Mouse (Mus musculus): ENCODE results near the gene Auts2. TPM values are rescaled to one million over a fixed set of nuclear protein-coding genes. Genes with fewer than 3 reads are reported as not detected.

The Auts2 gene
- polyA plus RNA-seq, 1 experiment from 2014 or later: 29.4 TPM

DNA sequence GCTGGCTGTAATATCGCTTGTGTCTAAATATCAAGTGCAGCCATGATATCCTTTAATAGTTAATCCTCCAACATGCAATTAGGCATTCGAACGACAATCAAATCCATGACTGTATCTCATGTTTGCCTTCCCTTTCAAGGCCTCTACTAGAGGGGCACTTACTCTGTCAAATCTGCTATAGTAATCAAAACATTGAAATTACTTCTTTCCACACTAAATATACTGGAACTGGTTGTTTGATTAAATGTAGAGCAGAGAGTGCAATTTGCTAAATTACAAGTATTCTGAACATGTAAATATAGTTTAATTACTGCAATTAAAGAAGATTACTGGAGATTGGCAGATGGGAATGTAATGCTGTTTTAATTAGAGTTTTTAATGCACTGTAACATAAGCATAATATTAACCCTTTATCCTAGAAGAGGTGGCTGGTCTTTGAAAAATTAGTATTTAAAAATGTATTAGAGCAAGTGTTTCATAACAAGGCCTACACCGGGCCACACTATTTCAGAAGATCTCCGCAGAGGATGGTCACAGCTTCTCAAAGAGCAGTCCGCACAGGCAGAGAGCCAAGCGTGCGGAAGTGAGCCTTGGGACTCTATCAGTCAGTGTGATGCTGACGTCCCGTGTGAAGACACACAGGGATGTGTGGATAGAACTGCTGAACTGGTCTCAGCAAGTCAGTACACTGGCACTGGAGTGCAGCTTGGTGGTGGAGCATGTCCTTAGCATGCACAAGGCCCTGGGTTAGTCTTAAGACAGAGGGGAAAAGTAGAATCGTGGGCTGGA, 673.2 kb downstream of the Auts2 start:
- Histone ChIP-seq H3K4me1 (ENCODE audit: control insufficient read depth, insufficient read depth, low read length) (no peaks in the 10 kb centered on the region), H3K27me3 (replicated peaks; ENCODE audit: control insufficient read depth, insufficient read depth, low read length) (no peaks in the 10 kb centered on the region), H3K4me2 (ENCODE audit: low read depth, low read length) (no peak overlapping the region), H3K9me3 (ENCODE audit: control insufficient read depth, low read length) (no peaks in the 10 kb centered on the region), H3K9ac (ENCODE audit: low read depth, low read length) (no peak overlapping the region), H3K4me3 (ENCODE audit: low read depth, low read length) (no peak overlapping the region), H3K27ac (replicated peaks; ENCODE audit: low read depth, low read length) (no peak overlapping the region), H3K36me3 (ENCODE audit: control insufficient read depth, insufficient read depth, low read length) (no peaks in the 10 kb centered on the region)
- no peak for DNase-seq (ENCODE audit: low spot score)
- ATAC-seq (ENCODE audit: low read depth): no peak
- 80% methylated on average over 11 of the region's 11 CpGs for WGBS

DNA sequence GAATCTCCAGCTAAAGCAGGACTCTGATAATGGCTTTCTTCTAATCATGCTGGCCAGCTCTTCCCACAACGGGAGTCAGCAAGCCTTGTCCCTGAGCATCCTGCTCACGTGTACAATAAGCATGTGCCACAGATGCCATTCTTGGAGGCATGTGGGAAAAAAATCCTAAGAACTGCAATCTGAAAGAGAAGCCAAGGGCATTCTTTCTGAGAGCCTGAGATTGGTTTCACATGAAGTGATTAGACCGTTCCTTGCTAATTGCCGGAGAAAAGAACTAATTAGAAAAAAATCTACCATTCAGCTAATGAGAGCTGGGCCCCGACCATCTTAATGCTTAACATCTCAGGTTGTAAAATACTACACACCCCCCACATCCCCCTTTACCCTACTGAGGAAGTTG, 677.9 kb downstream of the Auts2 start:
- Histone ChIP-seq H3K4me2 (ENCODE audit: low read depth, low read length) (no peak overlapping the region), H3K27me3 (replicated peaks; ENCODE audit: control insufficient read depth, insufficient read depth, low read length) (no peaks in the 10 kb centered on the region), H3K9me3 (ENCODE audit: control insufficient read depth, low read length) (no peaks in the 10 kb centered on the region), H3K36me3 (ENCODE audit: control insufficient read depth, insufficient read depth, low read length) (no peaks in the 10 kb centered on the region), H3K4me1 (ENCODE audit: control insufficient read depth, insufficient read depth, low read length) (no peaks in the 10 kb centered on the region), H3K9ac (ENCODE audit: low read depth, low read length) (no peak overlapping the region), H3K27ac (replicated peaks; ENCODE audit: low read depth, low read length) (no peak overlapping the region), H3K4me3 (ENCODE audit: low read depth, low read length) (no peak overlapping the region)
- ATAC-seq (ENCODE audit: low read depth): no peak
- 56% methylated on average over 5 of the region's 5 CpGs for WGBS
- no peak for DNase-seq (ENCODE audit: low spot score)

DNA sequence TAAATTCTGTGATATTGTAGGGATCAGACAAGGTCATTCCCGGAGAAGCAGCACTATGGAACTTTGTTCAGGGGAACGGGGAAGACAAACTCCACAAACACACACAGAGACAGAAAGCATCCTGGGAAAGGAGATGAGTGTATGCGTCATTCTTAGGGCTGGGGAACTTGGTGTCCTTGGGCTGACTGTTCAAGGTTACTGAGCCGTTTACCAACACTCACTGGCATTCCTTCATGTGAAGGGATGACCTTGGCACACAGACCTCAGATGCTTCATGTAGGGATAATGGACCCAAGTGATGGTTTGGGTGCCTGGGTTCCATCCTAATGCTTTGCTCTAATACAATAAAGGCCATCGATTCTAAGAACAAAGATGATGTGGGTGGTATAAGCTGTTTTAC, 685.2 kb downstream of the Auts2 start:
- no peak overlapping the region for H3K9ac ChIP-seq (ENCODE audit: low read depth, low read length)
- peaks cover 7% of the 10 kb centered on the region for H3K4me1 ChIP-seq (ENCODE audit: control insufficient read depth, insufficient read depth, low read length)
- no peaks in the 10 kb centered on the region for H3K27me3 ChIP-seq (replicated peaks; ENCODE audit: control insufficient read depth, insufficient read depth, low read length)
- WGBS: 92% methylated on average over 5 of the region's 5 CpGs
- ATAC-seq (ENCODE audit: low read depth) (no peak), DNase-seq (ENCODE audit: low spot score) (no peak)
- no peak overlapping the region for H3K4me2 ChIP-seq (ENCODE audit: low read depth, low read length)
- H3K4me3 ChIP-seq (ENCODE audit: low read depth, low read length): no peak overlapping the region
- H3K27ac ChIP-seq (replicated peaks; ENCODE audit: low read depth, low read length): no peak overlapping the region
- no peaks in the 10 kb centered on the region for H3K9me3 ChIP-seq (ENCODE audit: control insufficient read depth, low read length)
- no peaks in the 10 kb centered on the region for H3K36me3 ChIP-seq (ENCODE audit: control insufficient read depth, insufficient read depth, low read length)

DNA sequence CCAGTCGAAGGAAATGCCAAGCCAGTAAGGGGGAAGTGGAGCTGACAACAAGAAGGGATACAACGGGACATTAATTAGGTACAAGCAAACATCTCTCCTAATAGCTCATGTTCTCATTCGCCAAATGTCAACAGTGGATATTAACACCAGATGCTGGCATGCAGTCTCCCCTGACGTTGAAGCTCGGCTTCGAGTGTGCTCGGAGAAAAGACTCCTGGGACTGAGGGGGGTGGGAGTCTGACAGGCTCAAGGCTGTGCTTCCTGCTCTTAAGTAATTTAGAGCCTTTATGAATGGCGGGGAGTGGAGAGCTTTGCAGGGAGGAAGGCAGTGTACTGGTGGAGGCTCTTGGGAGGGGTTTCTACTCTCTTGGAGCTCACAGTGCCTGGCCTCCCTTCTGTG, 687.8 kb downstream of the Auts2 start:
- DNase-seq (ENCODE audit: low spot score): peak; percentile 90
- H3K4me1 ChIP-seq (ENCODE audit: control insufficient read depth, insufficient read depth, low read length): peaks cover 31% of the 10 kb centered on the region
- no peaks in the 10 kb centered on the region for H3K9me3 ChIP-seq (ENCODE audit: control insufficient read depth, low read length)
- no peaks in the 10 kb centered on the region for H3K27me3 ChIP-seq (replicated peaks; ENCODE audit: control insufficient read depth, insufficient read depth, low read length)
- H3K4me3 ChIP-seq (ENCODE audit: low read depth, low read length): no peak overlapping the region
- H3K4me2 ChIP-seq (ENCODE audit: low read depth, low read length): peak overlapping the region; percentile 11; the same call in 1 of the 2 replicates
- H3K36me3 ChIP-seq (ENCODE audit: control insufficient read depth, insufficient read depth, low read length): no peaks in the 10 kb centered on the region
- WGBS: 10% methylated on average over 8 of the region's 8 CpGs
- no peak overlapping the region for H3K9ac ChIP-seq (ENCODE audit: low read depth, low read length)
- no peak overlapping the region for H3K27ac ChIP-seq (replicated peaks; ENCODE audit: low read depth, low read length)
- ATAC-seq (ENCODE audit: low read depth): peak; percentile 39

DNA sequence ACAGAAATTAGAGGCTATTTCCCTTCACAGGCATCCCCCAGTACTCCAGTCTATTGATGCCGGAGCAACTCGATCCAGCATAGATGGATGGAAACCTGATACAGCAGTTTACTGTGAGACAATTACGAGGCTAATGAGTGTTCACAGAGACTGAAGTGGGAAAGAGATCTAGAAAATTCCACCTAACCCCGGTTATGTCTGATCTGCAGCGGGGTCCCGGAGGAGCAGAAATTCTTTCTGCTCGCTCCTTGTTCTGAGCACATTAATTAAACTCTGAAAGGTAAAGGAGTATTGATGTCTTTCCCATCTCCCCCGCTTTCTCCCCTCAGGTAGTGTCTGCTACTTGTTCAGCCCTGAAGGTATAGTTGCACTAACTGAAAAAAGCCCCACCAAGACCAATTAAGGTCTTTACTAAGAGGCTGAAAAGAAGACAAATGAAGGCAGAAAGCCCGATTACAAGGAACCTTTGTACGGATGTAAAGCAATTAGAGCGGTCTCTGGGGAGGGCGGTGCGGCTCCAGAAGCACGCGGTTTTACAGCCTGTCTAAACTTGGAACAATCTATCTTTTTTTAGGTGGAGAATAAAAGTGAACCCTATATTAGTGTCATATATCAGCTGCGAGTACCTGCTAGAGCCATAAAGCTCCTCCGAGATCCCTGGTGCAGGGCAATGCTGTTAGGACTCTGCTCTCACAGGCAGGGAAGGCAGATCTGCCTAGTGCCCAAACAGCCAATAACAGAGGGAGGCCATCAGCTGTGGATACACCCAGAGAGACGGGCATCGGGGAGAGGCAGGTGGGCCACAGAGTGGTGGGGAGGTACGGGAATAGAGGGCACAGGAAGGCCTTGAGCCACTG, 691.3 kb downstream of the Auts2 start:
- ATAC-seq (ENCODE audit: low read depth) (peak; percentile 60), DNase-seq (ENCODE audit: low spot score) (peak; percentile 85)
- Histone ChIP-seq H3K27me3 (replicated peaks; ENCODE audit: control insufficient read depth, insufficient read depth, low read length) (0 out of 2 replicates have a peak, but pooled peaks cover 4% of the 10 kb centered on the region), H3K9me3 (ENCODE audit: control insufficient read depth, low read length) (no peaks in the 10 kb centered on the region), H3K4me3 (ENCODE audit: low read depth, low read length) (no peak overlapping the region), H3K9ac (ENCODE audit: low read depth, low read length) (no peak overlapping the region), H3K4me1 (ENCODE audit: control insufficient read depth, insufficient read depth, low read length) (peaks cover 34% of the 10 kb centered on the region), H3K36me3 (ENCODE audit: control insufficient read depth, insufficient read depth, low read length) (no peaks in the 10 kb centered on the region), H3K4me2 (ENCODE audit: low read depth, low read length) (peak overlapping the region; percentile 13), H3K27ac (replicated peaks; ENCODE audit: low read depth, low read length) (no peak overlapping the region)
- WGBS: 17% methylated on average over 20 of the region's 20 CpGs

DNA sequence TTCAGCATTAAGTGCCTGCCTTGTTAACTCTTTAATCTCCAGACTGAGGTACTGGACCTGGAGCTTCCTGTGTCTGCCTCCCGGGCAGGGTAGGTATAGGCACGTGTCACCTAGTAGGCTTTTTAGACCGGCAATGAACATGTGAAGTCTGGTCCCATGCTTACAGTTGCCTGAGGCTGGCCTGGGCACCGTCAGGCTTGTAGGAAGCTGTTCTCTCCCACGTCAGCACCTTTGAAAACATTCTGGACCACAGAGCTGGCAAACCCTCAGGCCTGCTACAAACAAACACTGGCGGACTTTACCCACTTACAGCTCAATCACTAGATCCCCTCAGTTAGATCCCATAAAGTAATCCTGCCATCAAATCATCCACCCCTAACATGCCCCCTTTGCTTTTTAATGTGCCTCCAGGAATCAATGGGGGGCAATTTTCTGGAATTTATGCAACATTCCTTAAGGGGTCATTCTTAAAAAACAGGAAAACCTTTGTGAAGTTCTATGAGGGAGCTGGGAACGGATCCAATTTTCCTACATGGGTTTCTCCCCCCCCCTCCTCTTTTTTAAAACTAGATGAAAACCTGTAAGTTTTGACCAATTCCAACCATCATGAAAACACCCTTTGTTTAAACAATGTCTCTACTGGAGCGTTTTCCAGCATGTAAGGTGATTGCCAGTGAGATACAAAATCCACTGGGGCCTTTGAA, 692.4 kb downstream of the Auts2 start:
- no peaks in the 10 kb centered on the region for H3K9me3 ChIP-seq (ENCODE audit: control insufficient read depth, low read length)
- peaks cover 31% of the 10 kb centered on the region for H3K4me1 ChIP-seq (ENCODE audit: control insufficient read depth, insufficient read depth, low read length)
- 0 out of 2 replicates have a peak overlapping the region, but pooled peaks have one; percentile 62 for H3K27ac ChIP-seq (replicated peaks; ENCODE audit: low read depth, low read length)

DNA sequence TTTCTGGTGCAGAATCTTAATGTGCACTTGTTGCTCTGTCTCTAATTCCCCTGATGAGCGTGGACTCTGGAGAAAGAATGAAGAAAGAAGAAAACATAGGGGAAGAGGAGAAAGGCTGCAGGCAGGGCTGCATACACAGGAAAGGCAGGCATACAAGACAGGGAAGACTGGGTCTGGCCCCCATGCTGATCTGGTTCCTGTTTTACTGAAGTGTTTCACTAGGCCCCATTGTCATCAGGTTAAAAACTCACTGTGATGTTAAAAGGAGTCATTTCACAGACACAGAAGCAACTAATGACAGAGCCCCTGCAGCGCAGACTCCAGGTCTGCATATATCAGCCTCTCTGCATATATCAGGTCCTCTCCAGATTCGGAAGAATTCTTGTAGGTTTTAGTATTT, 693.5 kb downstream of the Auts2 start:
- Histone ChIP-seq H3K4me3 (ENCODE audit: low read depth, low read length) (no peak overlapping the region), H3K36me3 (ENCODE audit: control insufficient read depth, insufficient read depth, low read length) (no peaks in the 10 kb centered on the region), H3K9me3 (ENCODE audit: control insufficient read depth, low read length) (no peaks in the 10 kb centered on the region), H3K9ac (ENCODE audit: low read depth, low read length) (no peak overlapping the region), H3K27me3 (replicated peaks; ENCODE audit: control insufficient read depth, insufficient read depth, low read length) (0 out of 2 replicates have a peak, but pooled peaks cover 4% of the 10 kb centered on the region), H3K4me2 (ENCODE audit: low read depth, low read length) (no peak overlapping the region), H3K4me1 (ENCODE audit: control insufficient read depth, insufficient read depth, low read length) (peaks cover 27% of the 10 kb centered on the region), H3K27ac (replicated peaks; ENCODE audit: low read depth, low read length) (no peak overlapping the region)
- 86% methylated on average over 3 of the region's 3 CpGs for WGBS
- DNase-seq (ENCODE audit: low spot score) (no peak), ATAC-seq (ENCODE audit: low read depth) (no peak)

More for the DNA sequence above, 692.4 kb downstream of the Auts2 start:
- WGBS: 36% methylated on average over 8 of the region's 8 CpGs
- DNase-seq (ENCODE audit: low spot score) (peak; percentile 72), ATAC-seq (ENCODE audit: low read depth) (0 out of 2 replicates have a peak, but pooled peaks have one; percentile 13)
- H3K4me3 ChIP-seq (ENCODE audit: low read depth, low read length): no peak overlapping the region
- H3K4me2 ChIP-seq (ENCODE audit: low read depth, low read length): peak overlapping the region; percentile 13; the same call in 1 of the 2 replicates
- H3K9ac ChIP-seq (ENCODE audit: low read depth, low read length): no peak overlapping the region
- 0 out of 2 replicates have a peak, but pooled peaks cover 4% of the 10 kb centered on the region for H3K27me3 ChIP-seq (replicated peaks; ENCODE audit: control insufficient read depth, insufficient read depth, low read length)
- H3K36me3 ChIP-seq (ENCODE audit: control insufficient read depth, insufficient read depth, low read length): no peaks in the 10 kb centered on the region

DNA sequence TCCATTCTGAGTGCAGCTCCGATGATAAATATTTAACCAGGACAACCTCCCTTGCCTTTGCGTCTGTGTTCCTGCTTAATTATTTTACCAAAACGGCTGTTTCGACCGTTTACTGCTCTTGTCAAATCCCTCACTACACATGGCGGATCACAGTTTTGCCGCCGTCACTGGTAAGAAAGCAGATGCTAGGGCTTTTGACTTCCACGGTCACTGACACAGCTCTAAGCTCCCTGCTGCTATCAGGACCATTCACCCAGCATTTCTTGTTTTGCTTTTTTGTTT, 698.7 kb downstream of the Auts2 start:
- H3K27ac ChIP-seq (replicated peaks; ENCODE audit: low read depth, low read length): no peak overlapping the region
- H3K36me3 ChIP-seq (ENCODE audit: control insufficient read depth, insufficient read depth, low read length): no peaks in the 10 kb centered on the region
- H3K4me1 ChIP-seq (ENCODE audit: control insufficient read depth, insufficient read depth, low read length): peaks cover 9% of the 10 kb centered on the region; the same call in 1 of the 2 replicates
- H3K9ac ChIP-seq (ENCODE audit: low read depth, low read length): no peak overlapping the region
- H3K4me2 ChIP-seq (ENCODE audit: low read depth, low read length): no peak overlapping the region
- 55% methylated on average over 9 of the region's 9 CpGs for WGBS
- 0 out of 2 replicates have a peak, but pooled peaks cover 4% of the 10 kb centered on the region for H3K27me3 ChIP-seq (replicated peaks; ENCODE audit: control insufficient read depth, insufficient read depth, low read length)
- no peak overlapping the region for H3K4me3 ChIP-seq (ENCODE audit: low read depth, low read length)
- no peak for DNase-seq (ENCODE audit: low spot score)
- ATAC-seq (ENCODE audit: low read depth): no peak
- H3K9me3 ChIP-seq (ENCODE audit: control insufficient read depth, low read length): no peaks in the 10 kb centered on the region
